Mouse (Mus musculus) limb, embryonic 12.5 days (tissue): ENCODE results near the gene Vps37c. TPM values are rescaled to one million over a fixed set of nuclear protein-coding genes. Genes with fewer than 3 reads are reported as not detected.

Source experiments
- ATAC-seq: fragments of 200-750 bp; cut with Nextera tagmentation; 2 replicates; pipeline ENCODE4 v1.8.0; 2017; ENCODE audit warnings: low read depth, moderate TSS enrichment; ENCODE audit not compliant: insufficient number of reproducible peaks, insufficient read depth, low FRiP score, low TSS enrichment
- H3K27ac ChIP-seq: fragments of 300-500 bp; sonication (generic); 2 replicates; pipeline ENCODE4 v1.5.1; 2016; ENCODE audit warnings: mild to moderate bottlenecking, moderate library complexity
- H3K27me3 ChIP-seq: fragments of 300-500 bp; sonication (generic); 2 replicates; pipeline ENCODE4 v1.6.1; 2016; ENCODE audit warnings: mild to moderate bottlenecking, moderate library complexity
- H3K36me3 ChIP-seq: fragments of 300-500 bp; sonication (generic); 2 replicates; pipeline ENCODE4 v1.6.1; 2016; ENCODE audit warnings: mild to moderate bottlenecking, moderate library complexity
- H3K4me1 ChIP-seq: fragments of 300-500 bp; sonication (generic); replicated peaks from 2 replicates; pipeline ENCODE4 v1.6.1; 2016
- H3K4me2 ChIP-seq: fragments of 300-500 bp; sonication (generic); 2 replicates; pipeline ENCODE4 v1.6.1; 2016; ENCODE audit warnings: mild to moderate bottlenecking, moderate library complexity
- H3K4me3 ChIP-seq: fragments of 300-500 bp; sonication (generic); replicated peaks from 2 replicates; pipeline ENCODE4 v1.5.1; 2016; ENCODE audit warnings: mild to moderate bottlenecking
- H3K9ac ChIP-seq: fragments of 300-500 bp; sonication (generic); replicated peaks from 2 replicates; pipeline ENCODE4 v1.6.1; 2016; ENCODE audit warnings: mild to moderate bottlenecking, moderate library complexity
- H3K9me3 ChIP-seq: fragments of 300-500 bp; sonication (generic); 2 replicates; pipeline ENCODE4 v1.6.1; 2016; ENCODE audit warnings: mild to moderate bottlenecking, moderate library complexity
- WGBS: fragments of 180-500 bp; shearing (Covaris S2); methylation state at CpG from one replicate; pipeline ENCODE4 v1.1.7; 2016; 5-methylcytosine and 5-hydroxymethylcytosine counted together
- polyA plus RNA-seq: library from polyadenylated mRNA; unstranded; fragments of >200 nt; fragmentation: Nextera tagmentation; extraction: Ambion mirVana; gene quantifications from 2 replicates; pipeline ENCODE4 v1.2.1, GENCODE M21; 2016

Gene Vps37c
- polyA plus RNA-seq, 1 experiment from 2014 or later: 27.6 TPM

DNA sequence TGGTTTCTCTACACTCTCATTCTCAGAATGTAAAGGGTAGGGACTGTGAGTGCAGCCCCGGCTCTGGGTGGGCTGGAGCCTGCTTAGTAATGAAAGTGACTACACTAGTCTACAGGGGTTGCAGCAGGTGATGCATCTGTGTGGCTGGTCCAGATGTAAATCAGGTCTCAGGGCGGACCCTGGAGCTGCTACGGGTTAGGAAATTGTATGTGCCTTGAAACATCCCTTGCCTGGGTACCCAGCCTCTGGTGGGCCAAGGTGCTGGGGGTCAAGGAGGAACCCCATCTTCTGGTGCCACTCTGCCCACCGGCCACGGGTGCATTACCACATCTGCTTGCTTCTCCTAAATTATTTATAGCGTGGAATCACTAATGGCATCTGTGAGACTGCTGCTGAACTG, 25.6 kb downstream of the Vps37c start:
- Histone ChIP-seq H3K4me3 (no peak overlapping the region), H3K4me1 (peaks cover 13% of the 10 kb centered on the region), H3K9ac (no peak overlapping the region; the same call in 1 of the 2 replicates), H3K27ac (peak overlapping the region; percentile 62), H3K9me3 (no peaks in the 10 kb centered on the region), H3K4me2 (no peak overlapping the region), H3K36me3 (peaks cover 44% of the 10 kb centered on the region), H3K27me3 (no peaks in the 10 kb centered on the region)
- WGBS: 81% methylated on average over 6 of the region's 6 CpGs
- ATAC-seq: no peak

DNA sequence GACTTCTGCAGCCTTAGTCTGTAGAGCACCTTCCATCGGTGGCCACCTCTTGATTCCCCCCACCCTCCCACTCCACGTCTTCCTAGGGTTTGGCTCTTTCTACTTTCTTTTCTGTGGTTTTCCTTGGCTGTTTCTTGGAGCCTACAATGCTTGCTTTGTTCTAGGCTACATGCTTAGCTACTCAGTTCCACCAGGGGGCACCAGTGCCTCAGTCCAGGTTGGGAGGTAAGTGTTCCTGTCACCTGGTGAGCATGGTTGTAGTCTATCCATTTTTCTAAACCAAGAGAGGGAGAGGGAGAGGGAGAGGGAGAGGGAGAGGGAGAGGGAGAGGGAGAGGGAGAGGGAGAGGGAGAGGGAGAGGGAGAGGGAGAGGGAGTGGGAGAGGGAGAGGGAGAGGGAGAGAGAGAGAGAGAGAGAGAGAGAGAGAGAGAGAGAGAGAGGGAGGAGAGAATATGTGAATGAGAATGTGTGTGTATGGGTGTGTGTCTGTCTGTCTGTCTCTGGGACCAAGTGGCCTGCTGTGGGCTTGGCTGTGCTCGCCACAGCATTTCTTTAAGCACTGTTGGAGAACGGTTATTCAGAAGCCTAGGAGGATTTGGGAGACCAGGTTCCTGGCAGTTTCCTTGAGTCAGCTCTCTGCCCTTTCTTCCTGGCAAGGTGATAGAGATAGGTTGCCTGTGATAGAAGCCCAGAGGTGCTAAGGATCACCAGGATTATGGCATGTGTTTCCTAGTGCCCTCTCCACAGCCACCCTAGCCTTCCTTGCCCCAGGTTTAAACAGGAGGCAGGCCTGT, 26.3 kb downstream of the Vps37c start:
- Histone ChIP-seq H3K9me3 (no peaks in the 10 kb centered on the region), H3K9ac (no peak overlapping the region; the same call in 1 of the 2 replicates), H3K27ac (peak overlapping the region; percentile 62), H3K4me3 (no peak overlapping the region), H3K36me3 (peaks cover 43% of the 10 kb centered on the region), H3K4me2 (no peak overlapping the region), H3K4me1 (peaks cover 11% of the 10 kb centered on the region), H3K27me3 (no peaks in the 10 kb centered on the region)
- peak; percentile 26; the same call in 1 of the 2 replicates for ATAC-seq
- WGBS: 47% methylated on average over 4 of the region's 4 CpGs

DNA sequence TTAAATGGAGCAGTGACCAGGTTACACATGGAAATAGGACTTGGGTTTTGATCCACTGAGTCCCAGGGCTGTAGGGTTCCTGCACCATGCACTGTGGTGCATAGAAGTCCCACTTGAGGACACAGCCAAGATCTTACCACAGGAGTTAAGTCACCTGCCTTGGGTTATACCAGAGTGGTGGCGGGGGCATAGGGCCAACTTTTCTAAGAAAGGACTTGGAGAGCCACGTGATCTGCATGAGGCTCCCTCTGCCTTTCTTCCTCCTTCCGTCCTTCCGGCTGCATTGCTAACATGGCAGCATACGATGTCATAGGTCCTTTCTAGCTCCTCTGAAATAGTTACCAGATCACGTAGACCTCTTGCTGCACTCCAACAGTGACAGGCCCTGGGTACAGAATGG, 26.9 kb downstream of the Vps37c start:
- no peak overlapping the region for H3K4me3 ChIP-seq
- ATAC-seq: no peak
- no peak overlapping the region for H3K9ac ChIP-seq
- peaks cover 37% of the 10 kb centered on the region for H3K36me3 ChIP-seq
- peaks cover 17% of the 10 kb centered on the region for H3K4me1 ChIP-seq
- 90% methylated on average over 6 of the region's 6 CpGs for WGBS
- no peaks in the 10 kb centered on the region for H3K27me3 ChIP-seq
- no peak overlapping the region for H3K27ac ChIP-seq
- no peaks in the 10 kb centered on the region for H3K9me3 ChIP-seq
- no peak overlapping the region for H3K4me2 ChIP-seq

DNA sequence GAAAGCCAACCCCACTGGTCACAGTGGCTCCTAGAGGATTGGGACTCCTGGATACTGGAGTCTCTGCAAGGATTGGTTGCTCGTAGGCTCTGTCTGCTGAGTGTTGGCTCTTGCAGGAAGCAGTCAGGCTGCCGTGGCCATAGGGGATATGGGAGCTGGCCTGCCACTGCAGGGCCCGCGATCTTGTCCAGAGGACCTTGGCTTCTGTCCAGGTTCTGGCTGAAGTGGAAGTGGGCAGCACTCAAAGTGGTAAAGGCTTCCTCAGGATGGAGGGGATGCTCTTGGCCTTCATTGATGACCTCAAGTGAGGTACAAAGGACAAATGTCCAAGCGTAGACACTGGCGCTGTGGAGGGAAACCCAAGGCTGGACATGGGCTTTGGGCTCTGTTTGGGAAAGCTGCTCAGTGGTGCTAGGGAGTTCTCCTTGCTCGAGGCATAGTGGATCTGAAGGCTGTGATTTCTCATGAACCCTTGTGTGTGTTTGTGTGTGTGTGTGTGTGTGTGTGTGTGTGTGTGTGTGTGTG, 29.8 kb downstream of the Vps37c start:
- H3K4me3 ChIP-seq: no peak overlapping the region
- H3K4me1 ChIP-seq: peaks cover 27% of the 10 kb centered on the region
- no peak overlapping the region for H3K4me2 ChIP-seq
- H3K9ac ChIP-seq: no peak overlapping the region
- H3K9me3 ChIP-seq: no peaks in the 10 kb centered on the region
- ATAC-seq: no peak
- 77% methylated on average over 7 of the region's 7 CpGs for WGBS
- H3K27me3 ChIP-seq: peaks cover 6% of the 10 kb centered on the region
- H3K27ac ChIP-seq: no peak overlapping the region
- H3K36me3 ChIP-seq: peaks cover 8% of the 10 kb centered on the region

DNA sequence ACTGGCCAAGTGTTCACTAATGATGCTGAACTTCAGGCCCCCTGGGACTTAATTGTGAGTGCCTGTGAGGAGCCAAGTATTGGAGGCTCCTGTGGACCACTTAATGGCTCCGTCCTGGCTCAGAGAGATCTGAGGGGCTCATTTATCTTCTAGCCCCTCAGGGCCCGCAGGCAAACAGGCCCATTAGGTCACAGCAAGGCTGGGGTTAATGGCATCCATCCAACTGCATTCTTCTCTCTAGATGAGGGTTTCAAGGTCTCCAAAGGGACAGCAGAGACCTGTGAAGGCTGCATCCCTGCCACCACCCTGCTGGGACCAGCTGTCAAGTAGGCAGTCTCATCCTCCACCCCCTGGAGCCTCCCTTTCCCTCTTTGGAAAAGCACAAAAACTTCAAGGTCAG, 31.2 kb downstream of the Vps37c start:
- WGBS: 5% methylated on average over 2 of the region's 2 CpGs
- H3K9ac ChIP-seq: no peak overlapping the region
- no peak overlapping the region for H3K4me2 ChIP-seq
- H3K36me3 ChIP-seq: no peaks in the 10 kb centered on the region
- ATAC-seq: no peak
- peaks cover 7% of the 10 kb centered on the region for H3K27me3 ChIP-seq
- no peaks in the 10 kb centered on the region for H3K9me3 ChIP-seq
- no peak overlapping the region for H3K27ac ChIP-seq
- H3K4me1 ChIP-seq: peaks cover 25% of the 10 kb centered on the region
- H3K4me3 ChIP-seq: no peak overlapping the region

DNA sequence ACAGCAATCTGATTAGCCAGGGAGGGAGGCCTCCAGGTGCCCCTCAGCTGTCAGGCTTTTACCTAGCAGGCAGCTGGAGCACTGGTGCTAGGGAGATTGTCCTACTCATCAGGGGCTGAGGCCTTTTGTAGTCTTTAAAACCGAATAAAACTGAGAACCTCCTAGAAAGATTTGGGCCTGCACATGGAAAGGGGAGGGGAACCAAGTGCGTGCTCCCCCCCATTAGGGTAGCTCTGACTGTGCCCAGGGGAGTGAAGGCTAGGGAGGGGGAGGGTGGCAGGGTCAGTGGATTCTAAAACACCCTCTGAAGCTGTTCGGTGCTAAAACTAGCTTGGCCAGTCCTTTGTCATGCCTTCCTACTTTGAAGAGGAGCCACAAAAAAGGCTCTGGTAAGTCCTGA, 32.0 kb downstream of the Vps37c start:
- Histone ChIP-seq H3K4me3 (no peak overlapping the region), H3K36me3 (no peaks in the 10 kb centered on the region), H3K9me3 (no peaks in the 10 kb centered on the region), H3K4me1 (peaks cover 25% of the 10 kb centered on the region), H3K4me2 (no peak overlapping the region), H3K9ac (0 out of 2 replicates have a peak overlapping the region, but pooled peaks have one; percentile 13), H3K27ac (0 out of 2 replicates have a peak overlapping the region, but pooled peaks have one; percentile 14), H3K27me3 (peaks cover 7% of the 10 kb centered on the region)
- ATAC-seq: no peak
- WGBS: 28% methylated on average over 3 of the region's 3 CpGs

DNA sequence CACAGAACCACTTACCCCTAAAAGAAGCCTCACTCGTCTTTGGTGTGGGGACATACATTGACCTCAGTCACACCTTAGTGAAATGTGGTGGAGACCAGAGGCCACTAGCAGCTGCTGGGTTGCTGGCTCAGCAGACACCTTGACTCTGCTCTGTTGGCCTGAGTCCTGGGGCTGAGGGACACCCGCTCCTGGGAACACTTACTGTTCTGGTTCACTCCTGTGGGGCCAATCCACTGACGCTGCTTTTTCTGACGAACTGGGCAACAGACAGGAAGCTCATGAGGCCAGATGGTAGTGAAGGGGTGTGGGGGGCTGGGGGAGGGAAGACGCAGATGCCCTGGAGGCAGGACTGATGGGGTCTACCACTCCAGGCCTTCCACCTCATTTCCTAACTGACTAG, 32.5 kb downstream of the Vps37c start:
- Histone ChIP-seq H3K4me3 (no peak overlapping the region), H3K4me2 (no peak overlapping the region), H3K9ac (no peak overlapping the region), H3K27me3 (peaks cover 7% of the 10 kb centered on the region), H3K36me3 (no peaks in the 10 kb centered on the region), H3K4me1 (peaks cover 25% of the 10 kb centered on the region), H3K27ac (no peak overlapping the region), H3K9me3 (no peaks in the 10 kb centered on the region)
- 24% methylated on average over 5 of the region's 5 CpGs for WGBS
- no peak for ATAC-seq

DNA sequence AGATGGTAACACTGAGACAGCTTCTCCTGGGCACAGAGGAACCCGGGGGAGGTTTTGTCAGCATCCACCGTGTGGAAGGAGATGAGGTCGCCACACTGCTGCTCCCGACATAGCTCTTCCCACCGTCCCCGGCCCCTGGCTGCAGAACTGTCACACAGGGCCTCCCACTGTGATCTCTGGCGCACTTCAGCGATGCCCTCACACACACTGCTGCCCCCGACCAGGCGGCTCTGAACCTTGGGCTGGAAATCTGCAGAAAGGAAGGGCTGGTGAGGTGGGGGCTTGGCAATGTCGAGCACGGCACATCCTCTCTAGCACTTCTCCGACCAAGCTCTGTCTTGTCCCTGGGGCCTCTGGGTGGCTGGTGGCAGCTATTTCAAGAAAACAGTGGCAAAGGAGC, 34.5 kb downstream of the Vps37c start:
- Histone ChIP-seq H3K27ac (no peak overlapping the region), H3K4me1 (peaks cover 25% of the 10 kb centered on the region), H3K9me3 (no peaks in the 10 kb centered on the region), H3K4me3 (no peak overlapping the region), H3K4me2 (no peak overlapping the region), H3K36me3 (no peaks in the 10 kb centered on the region), H3K9ac (no peak overlapping the region), H3K27me3 (peaks cover 7% of the 10 kb centered on the region)
- 23% methylated on average over 13 of the region's 13 CpGs for WGBS
- no peak for ATAC-seq

DNA sequence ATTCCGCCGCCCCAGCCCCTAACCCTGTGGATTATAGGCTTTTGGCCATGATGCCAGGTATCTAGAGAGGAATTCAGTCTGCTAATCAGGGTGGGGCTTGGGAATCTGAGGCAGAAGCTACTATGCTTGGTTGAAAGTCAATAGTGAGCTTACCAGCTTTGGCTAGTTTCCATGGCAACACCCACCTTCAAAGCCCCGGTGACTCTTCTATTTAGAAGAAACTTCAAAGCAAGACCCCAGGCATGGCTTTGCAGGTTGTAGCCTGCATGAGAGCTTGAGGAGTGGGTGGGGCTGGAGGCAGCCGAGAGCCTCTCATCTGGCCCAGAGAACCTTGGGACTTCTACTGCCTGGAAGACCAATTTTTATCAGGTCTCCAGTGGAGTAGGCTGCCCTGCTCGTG, 35.1 kb downstream of the Vps37c start:
- no peak overlapping the region for H3K27ac ChIP-seq
- WGBS: 34% methylated on average over 5 of the region's 5 CpGs

DNA sequence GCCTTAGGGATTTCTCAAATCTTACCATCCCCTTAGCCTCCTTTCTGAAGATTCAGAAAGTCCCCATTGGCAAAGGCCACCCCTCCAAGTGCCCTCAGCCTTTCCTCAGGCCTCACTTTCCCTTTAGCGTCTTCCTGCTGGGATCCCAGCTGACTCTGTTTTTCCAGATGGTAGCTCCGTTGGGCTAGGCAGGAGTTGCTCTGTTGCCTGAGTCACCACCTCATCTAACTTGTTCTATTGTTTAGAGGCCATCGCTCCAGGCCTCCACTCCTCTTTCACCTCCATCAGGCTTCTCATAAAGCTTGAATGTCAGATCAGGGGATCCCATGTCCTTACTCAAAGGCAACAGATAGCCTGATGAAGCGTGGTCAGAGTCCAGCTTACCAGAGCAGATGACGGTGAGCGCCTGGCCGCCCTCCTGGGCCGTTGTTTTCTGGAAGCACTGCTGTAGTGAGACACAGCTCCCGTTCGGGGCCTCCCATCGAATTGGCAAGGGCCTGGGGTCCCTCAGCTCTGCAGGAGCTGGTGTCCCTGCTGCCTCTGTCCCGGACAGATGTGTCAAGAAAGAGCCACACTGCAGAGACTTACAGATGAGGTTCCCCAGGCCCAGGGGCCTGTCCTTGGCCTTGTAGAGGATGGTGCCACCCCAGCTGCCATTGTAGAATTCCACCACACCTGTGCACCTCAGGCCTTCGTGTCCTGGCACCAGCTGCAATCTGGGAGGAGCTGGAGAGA, 36.3 kb downstream of the Vps37c start:
- H3K9me3 ChIP-seq: no peaks in the 10 kb centered on the region
- no peaks in the 10 kb centered on the region for H3K36me3 ChIP-seq
- H3K4me1 ChIP-seq: peaks cover 20% of the 10 kb centered on the region
- 77% methylated on average over 13 of the region's 13 CpGs for WGBS
- no peak overlapping the region for H3K4me2 ChIP-seq
- no peak overlapping the region for H3K27ac ChIP-seq
- H3K9ac ChIP-seq: 0 out of 2 replicates have a peak overlapping the region, but pooled peaks have one; percentile 8
- peaks cover 7% of the 10 kb centered on the region for H3K27me3 ChIP-seq
- no peak overlapping the region for H3K4me3 ChIP-seq
- no peak for ATAC-seq

More for the DNA sequence above, 35.1 kb downstream of the Vps37c start:
- H3K4me2 ChIP-seq: no peak overlapping the region
- no peaks in the 10 kb centered on the region for H3K36me3 ChIP-seq
- H3K27me3 ChIP-seq: peaks cover 7% of the 10 kb centered on the region
- no peaks in the 10 kb centered on the region for H3K9me3 ChIP-seq
- no peak for ATAC-seq
- peaks cover 25% of the 10 kb centered on the region for H3K4me1 ChIP-seq
- H3K4me3 ChIP-seq: no peak overlapping the region
- no peak overlapping the region for H3K9ac ChIP-seq

DNA sequence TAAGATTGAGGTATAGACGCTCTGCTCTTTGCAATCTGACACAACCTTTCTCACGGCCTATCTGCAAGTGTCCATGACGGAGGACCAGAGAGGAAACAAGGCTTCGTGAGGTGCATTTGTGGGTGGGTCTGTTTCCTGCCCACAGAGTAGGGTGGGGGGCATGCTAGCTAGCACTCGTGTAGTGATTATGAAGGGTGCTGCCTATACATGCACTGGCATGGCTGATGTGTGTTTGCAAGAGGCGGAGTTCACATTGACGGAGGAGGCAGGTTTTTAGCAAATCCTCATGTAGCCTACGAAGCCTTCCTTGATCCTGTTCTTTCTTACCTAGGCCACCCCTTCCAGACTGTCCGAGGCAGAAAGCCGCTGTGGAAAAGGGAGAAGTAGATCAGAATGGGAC, 41.4 kb downstream of the Vps37c start:
- no peak for ATAC-seq
- Histone ChIP-seq H3K4me1 (no peaks in the 10 kb centered on the region), H3K9ac (no peak overlapping the region), H3K27ac (no peak overlapping the region), H3K4me2 (no peak overlapping the region), H3K4me3 (no peak overlapping the region), H3K27me3 (no peaks in the 10 kb centered on the region), H3K36me3 (no peaks in the 10 kb centered on the region), H3K9me3 (no peaks in the 10 kb centered on the region)
- WGBS: 89% methylated on average over 10 of the region's 10 CpGs
